Mouse (Mus musculus) spleen, adult 18-20 months (tissue): ENCODE data around the gene Olfr1141.

Experiments used
- DNase-seq, 2 experiments: peaks; one replicate each; pipeline ENCODE4 v3.0.0; 2022; ENCODE audit warnings: mixed read lengths in 2 of 2

Gene Olfr1141

GRCm38 (mm10) chr2:87753891-87754290, at the start of gene Olfr1141:
Gene Olfr1141 (minus strand): TSS chr2:87753991.
- DNase-seq, result no peak

GRCm38 (mm10) chr2:87800292-87800691, 46.5 kb upstream of the Olfr1141 start, which contains the start of gene Olfr1143:
Gene Olfr1143 (plus strand): TSS chr2:87800592.
- DNase-seq, result no peak

GRCm38 (mm10) chr2:87779183-87779582, 25.4 kb upstream of the Olfr1141 start, which contains the start of gene Olfr152:
Gene Olfr152 (plus strand): TSS chr2:87779483.
- no peak for DNase-seq

GRCm38 (mm10) chr2:87776143-87776542, 22.4 kb upstream of the Olfr1141 start:
- no peak for DNase-seq

GRCm38 (mm10) chr2:87743452-87743851, 10.3 kb downstream of the Olfr1141 start, which contains the start of gene Olfr1140:
Gene Olfr1140 (plus strand): TSS chr2:87743752.
- DNase-seq, result no peak

- DNase-seq, result no peak
Observed at GRCm38 (mm10) chr2:87739878-87740277, 13.9 kb downstream of the Olfr1141 start, which contains the start of gene Olfr1138. Gene Olfr1138 (minus strand): TSS chr2:87739978.

GRCm38 (mm10) chr2:87713079-87713478, 40.7 kb downstream of the Olfr1141 start, which contains the start of gene Olfr1137:
Gene Olfr1137 (minus strand): TSS chr2:87713179.
- no peak for DNase-seq
